Mouse (Mus musculus): ENCODE measurements around the gene Tjp2.
"Not testable (repeated sequence)": the region's sequence is repeated elsewhere in the genome, so short reads cannot be mapped to it uniquely, and the experiment has no call there.

Gene Tjp2

GRCm38 (mm10) chr19:24123534-24124290 is 101.1 kb downstream of the Tjp2 start:
- no peak for DNase-seq (ENCODE audit: low spot score)

GRCm38 (mm10) chr19:24123087-24123486 is 101.7 kb downstream of the Tjp2 start:
- DNase-seq (ENCODE audit: low spot score), result no peak

DNA sequence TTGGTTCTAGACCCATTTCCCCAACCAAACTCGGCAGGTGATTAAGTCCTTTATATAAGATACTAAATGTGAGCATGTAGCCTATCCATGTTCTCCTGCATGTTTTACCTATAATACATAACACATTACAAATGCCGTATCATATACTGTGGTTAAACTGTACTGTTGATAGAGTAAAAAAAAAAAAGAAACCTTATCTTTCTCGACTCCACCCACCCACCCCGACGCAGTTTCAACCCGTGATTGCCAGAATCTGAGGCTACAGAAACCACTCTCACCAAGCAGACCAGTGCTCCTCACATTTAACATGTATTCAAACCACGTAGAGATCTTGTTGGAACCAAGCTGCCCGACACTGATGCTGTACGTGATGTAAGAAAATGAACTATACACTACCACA is 102.2 kb downstream of the Tjp2 start:
- DNase-seq (ENCODE audit: low spot score), result no peak

DNA sequence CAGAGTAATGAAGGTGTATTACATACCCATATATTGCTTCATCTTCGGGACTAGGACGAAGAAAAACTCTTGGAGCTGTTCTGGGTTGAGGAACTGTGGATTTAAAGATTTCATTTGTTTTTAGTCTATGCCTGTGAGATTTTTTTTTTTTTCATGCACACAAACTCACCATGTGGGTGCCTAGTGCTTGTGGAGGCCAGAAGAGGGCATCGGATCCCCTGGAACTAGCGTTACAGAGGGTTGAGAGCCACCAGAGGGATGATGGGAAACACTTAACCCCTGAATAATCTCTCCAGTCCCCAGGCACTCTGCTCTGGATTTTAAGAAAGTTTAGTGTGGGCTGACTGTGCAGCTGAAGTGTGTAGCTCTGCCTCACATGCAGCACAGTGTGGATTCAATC is 104.0 kb downstream of the Tjp2 start:
- no peak for DNase-seq (ENCODE audit: low spot score)

GRCm38 (mm10) chr19:24118775-24119174 is 106.1 kb downstream of the Tjp2 start:
- DNase-seq (ENCODE audit: low spot score), result no peak

GRCm38 (mm10) chr19:24111581-24111980 is 113.2 kb downstream of the Tjp2 start:
- no peak for DNase-seq (ENCODE audit: low spot score)

GRCm38 (mm10) chr19:24107707-24108106 is 117.1 kb downstream of the Tjp2 start:
- DNase-seq (ENCODE audit: low spot score), result no peak

GRCm38 (mm10) chr19:24103802-24104201 is 121.0 kb downstream of the Tjp2 start:
- no peak for DNase-seq (ENCODE audit: low spot score)

GRCm38 (mm10) chr19:24102562-24103126 is 122.2 kb downstream of the Tjp2 start:
- DNase-seq (ENCODE audit: low spot score), result no peak

DNA sequence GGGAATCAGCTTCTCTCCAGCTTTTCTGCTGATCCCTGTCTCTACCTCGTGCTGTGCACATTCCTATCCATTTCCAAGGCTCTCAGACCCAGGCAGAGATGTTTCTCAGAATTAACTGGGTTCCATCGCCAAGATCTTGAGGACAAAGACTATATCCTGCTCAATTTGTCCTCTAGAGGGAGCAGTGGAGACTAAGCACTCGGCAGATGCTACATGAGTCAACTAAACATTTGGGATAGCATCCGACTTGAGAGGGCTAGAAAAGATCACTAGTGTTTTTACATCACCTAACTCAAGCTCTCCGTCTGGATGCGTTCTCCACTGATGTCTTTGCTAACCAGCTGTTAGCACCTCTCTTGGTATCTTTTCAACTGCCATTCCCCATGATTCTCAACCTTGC is 123.6 kb downstream of the Tjp2 start:
- no peak for DNase-seq (ENCODE audit: low spot score)

DNA sequence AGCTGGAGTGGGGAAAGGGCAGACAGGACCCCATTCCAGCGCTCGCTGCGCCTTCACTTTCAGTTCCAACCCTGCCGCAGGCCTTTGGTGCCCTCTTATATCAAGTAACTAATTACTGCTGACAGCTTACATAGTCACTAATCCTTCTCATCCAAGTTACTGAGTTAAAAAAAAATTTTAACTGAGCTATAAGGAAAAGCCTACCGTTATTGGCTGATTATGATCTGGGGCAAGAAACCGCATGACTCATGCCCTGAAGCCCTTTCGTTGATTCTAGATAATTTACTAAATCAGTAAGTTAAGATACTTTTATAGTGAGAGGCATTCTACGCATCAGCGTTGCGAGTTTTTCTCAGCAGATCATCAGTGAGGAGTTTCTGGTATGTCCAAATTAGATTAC is 126.1 kb downstream of the Tjp2 start:
- no peak for DNase-seq (ENCODE audit: low spot score)

DNA sequence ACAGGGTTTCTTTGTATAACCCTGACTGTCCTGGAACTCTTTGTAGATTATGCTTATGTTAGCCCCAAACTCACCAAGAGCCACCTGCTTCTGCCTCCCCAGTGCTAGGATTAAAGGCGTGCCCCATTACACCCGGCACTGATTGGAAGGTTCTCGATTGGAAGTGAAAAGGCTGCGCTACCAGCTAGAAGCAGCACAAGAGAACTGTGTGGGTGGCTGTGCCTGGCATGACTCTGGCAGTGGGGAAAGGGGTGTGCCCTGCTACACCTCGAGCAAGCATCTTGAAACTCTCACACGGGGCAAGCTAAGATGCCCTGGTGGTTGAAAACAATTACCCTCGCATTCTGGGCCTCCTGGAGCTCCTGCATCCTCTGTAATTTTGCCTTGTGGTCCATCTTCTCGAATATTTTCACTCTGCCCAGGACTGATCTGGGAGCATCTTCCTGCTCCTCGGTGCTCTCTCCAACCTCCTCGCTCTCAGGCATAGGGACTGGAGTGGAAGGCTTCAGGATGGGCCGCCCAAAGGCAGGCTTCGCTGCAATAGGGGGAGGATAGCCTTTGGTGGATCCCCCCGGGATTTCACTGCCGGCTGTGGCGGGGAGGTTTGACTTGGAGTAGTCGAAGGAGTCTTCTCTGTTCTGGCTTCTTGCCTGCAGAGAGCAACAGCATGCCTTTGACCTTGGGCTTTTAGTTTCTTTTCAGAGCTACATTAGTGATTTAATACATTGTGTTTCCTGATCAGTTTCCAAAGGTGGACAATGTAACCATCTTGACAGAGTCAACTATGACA is 127.0 kb downstream of the Tjp2 start:
- no peak for DNase-seq (ENCODE audit: low spot score)

DNA sequence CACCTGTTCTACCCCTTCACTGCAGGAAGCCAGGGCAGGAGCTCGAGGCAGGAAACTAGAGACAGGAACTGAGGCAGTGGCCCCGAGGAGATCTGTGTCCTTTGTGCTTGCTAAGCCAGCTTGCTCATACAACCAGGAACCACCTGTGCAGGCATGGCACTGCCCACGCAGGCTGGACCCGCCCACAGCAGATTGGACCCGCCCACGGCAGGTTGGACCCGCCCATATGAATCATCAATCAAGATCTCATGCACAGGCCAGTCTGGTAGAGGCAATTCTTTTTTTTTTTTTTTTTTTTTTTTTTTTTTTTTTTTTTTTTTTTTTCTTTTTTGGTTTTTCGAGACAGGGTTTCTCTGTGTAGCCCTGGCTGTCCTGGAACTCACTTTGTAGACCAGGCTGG is 132.8 kb downstream of the Tjp2 start:
- DNase-seq (ENCODE audit: low spot score), result not testable (repeated sequence)

DNA sequence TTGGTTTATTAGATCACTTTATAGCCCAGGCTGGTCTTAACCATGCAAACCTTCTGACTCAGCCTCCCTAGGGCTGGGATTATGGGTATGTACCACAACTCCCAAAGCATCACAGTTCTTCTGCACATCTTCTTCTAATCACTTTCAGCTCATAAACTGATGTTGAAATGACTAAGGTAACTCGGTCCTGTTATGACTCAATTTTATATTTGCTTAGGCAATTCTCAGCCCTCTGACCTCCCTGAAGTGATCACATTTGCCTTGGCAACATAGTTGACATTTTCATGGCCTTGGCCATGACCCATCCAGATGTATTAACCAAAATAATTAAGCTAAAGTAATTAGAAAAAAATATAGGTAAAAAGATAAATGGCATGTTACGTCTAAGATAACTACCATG is 134.5 kb downstream of the Tjp2 start:
- no peak for DNase-seq (ENCODE audit: low spot score)

DNA sequence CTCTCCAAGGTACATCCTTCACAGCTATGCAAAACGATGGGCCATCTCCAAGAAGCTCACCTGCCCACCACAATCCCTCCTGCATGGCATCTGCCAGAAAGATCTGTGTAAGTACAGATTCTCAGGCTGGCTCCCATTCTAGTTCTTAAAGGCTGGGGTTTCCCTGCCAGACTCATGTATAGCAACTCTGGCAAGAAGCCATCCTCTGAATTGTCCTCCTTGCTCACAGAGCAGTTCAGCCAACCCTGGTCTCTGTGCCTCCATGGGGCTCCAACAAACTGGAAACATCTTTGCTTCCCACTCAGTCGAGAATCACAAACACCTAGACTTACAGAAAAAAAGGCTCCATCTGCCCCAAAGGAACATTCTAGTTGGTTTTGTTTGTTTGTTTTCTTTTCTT is 139.5 kb downstream of the Tjp2 start:
- no peak for DNase-seq (ENCODE audit: low spot score)

- no peak for DNase-seq (ENCODE audit: low spot score)
These were observed 144.3 kb downstream of the Tjp2 start for GRCm38 (mm10) chr19:24080417-24081080.

DNA sequence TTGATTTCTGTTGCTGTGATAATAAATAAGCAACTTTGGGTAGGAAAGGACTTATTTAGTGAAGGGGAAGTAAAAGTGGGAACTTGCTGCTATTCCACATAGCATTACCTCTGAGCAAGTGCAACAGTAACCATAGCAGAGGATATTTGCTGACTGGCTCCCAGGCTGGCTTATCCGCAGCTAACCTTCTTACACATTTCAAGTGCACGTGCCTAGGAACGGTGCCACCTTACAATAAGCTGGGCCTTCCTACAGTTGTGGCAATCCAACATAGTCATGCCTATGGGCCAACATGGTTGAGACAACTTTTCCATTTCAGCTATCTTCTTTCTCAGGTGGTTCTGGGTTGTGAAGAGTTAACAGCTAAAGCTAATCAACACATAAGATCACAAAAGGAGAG is 147.2 kb downstream of the Tjp2 start:
- DNase-seq (ENCODE audit: low spot score), result no peak

GRCm38 (mm10) chr19:24076536-24076935 is 148.3 kb downstream of the Tjp2 start:
- no peak for DNase-seq (ENCODE audit: low spot score)

DNA sequence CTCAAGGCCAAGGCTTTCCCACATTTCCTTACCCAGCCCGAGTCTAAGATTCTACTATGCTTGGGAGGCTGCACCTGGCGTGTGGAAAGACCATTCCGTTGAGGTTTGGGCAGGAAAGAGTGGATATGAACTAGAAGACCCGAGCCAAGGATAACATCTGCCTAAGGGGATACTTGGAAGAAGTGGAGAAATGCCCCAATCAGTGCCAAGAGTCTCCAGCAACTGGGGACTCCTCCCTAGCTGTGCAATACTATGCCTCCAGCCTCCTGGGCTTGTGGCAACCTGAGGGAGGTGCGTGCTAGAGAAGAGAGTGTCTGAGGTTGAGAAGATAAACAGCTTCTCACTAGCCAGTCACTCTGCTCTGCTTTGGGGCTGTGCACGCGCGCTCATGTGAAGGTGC is 148.9 kb downstream of the Tjp2 start:
- DNase-seq (ENCODE audit: low spot score), result no peak

DNA sequence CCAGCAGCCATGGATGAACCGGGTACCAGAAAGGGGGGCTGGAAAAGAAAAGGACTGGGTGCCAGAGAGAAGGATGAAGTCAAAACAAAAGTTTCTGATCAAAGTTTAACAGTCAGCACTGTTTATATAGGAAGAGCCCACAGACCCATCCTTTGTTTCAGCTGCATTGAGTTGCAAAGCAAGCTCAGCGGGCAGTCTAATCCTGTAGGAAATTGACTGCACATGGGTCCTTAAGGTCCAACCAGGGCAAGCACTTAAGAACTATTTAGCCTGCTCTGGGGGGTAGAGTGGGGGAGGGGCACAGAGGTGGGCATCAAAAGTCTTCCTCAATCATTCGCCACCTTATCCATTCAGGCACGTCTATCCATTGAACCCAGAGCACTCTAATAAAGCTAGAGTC is 151.7 kb downstream of the Tjp2 start:
- DNase-seq (ENCODE audit: low spot score), result no peak

- DNase-seq (ENCODE audit: low spot score), result no peak
These were observed 160.4 kb downstream of the Tjp2 start for GRCm38 (mm10) chr19:24064348-24064895.

- no peak for DNase-seq (ENCODE audit: low spot score)
These were observed 161.2 kb downstream of the Tjp2 start for GRCm38 (mm10) chr19:24063585-24063984.

Measured in MN1 (cell line).